Mouse (Mus musculus) limb, embryonic 13.5 days (tissue): ENCODE measurements around the gene Azgp1. TPM values are rescaled to one million over a fixed set of nuclear protein-coding genes. Genes with fewer than 3 reads are reported as not detected.

Experiments
- polyA plus RNA-seq: library from polyadenylated mRNA; unstranded; fragments of >200 nt; fragmentation: Nextera tagmentation; extraction: Ambion mirVana; gene quantifications from 2 replicates; pipeline ENCODE4 v1.2.1, GENCODE M21; 2015

Azgp1 gene
- polyA plus RNA-seq, 1 experiment from 2014 or later: not detected

Other genes starting within 250 kb of the Azgp1 start
- 2.9 and 4.0 TPM in 2 replicates for gene Nyap1, start 239.9 kb upstream of the Azgp1 start, polyA plus RNA-seq
- 128 and 134 TPM in 2 replicates for gene Tsc22d4, start 235.8 kb upstream of the Azgp1 start, polyA plus RNA-seq
- gene Ppp1r35, start 202.7 kb upstream of the Azgp1 start, polyA plus RNA-seq: 26.5 and 27.2 TPM in 2 replicates
- 11.7 and 11.8 TPM in 2 replicates for gene Mepce, start 193.9 kb upstream of the Azgp1 start, polyA plus RNA-seq
- 35.3 and 36.0 TPM in 2 replicates for gene Zcwpw1, start 193.7 kb upstream of the Azgp1 start, polyA plus RNA-seq
- 0.20 and 0.40 TPM in 2 replicates for gene Pilra, start 145.2 kb upstream of the Azgp1 start, polyA plus RNA-seq
- 0.41 TPM in 1 of 2 replicates, not detected in the other for gene Pilrb1, start 123.4 kb upstream of the Azgp1 start, polyA plus RNA-seq
- 0.19 TPM in 1 of 2 replicates, not detected in the other for gene Pilrb2, start 109.7 kb upstream of the Azgp1 start, polyA plus RNA-seq
- not detected in 2 replicates for gene Cyp3a13, start 59.9 kb upstream of the Azgp1 start, polyA plus RNA-seq
- 0.48 and 0.80 TPM in 2 replicates for gene Gjc3, start 18.4 kb upstream of the Azgp1 start, polyA plus RNA-seq
- not detected in 2 replicates for gene Smok3a, start 39.7 kb downstream of the Azgp1 start, polyA plus RNA-seq
- gene Smok3b, start 39.9 kb downstream of the Azgp1 start, polyA plus RNA-seq: not detected in 2 replicates
- gene Smok3c, start 71.7 kb downstream of the Azgp1 start, polyA plus RNA-seq: not detected in 2 replicates
- gene Zkscan1, start 103.6 kb downstream of the Azgp1 start, polyA plus RNA-seq: 20.1 and 22.4 TPM in 2 replicates
- 76.5 and 77.3 TPM in 2 replicates for gene Zscan21, start 135.4 kb downstream of the Azgp1 start, polyA plus RNA-seq
- gene Zfp113, start 174.2 kb downstream of the Azgp1 start, polyA plus RNA-seq: 20.3 and 23.8 TPM in 2 replicates
- 362 and 367 TPM in 2 replicates for gene Cops6, start 179.6 kb downstream of the Azgp1 start, polyA plus RNA-seq
- gene Ap4m1, start 190.5 kb downstream of the Azgp1 start, polyA plus RNA-seq: 32.2 and 35.8 TPM in 2 replicates
- gene Mcm7, start 190.9 kb downstream of the Azgp1 start, polyA plus RNA-seq: 208 and 210 TPM in 2 replicates
- 99.2 and 106 TPM in 2 replicates for gene Taf6, start 205.9 kb downstream of the Azgp1 start, polyA plus RNA-seq
- 73.0 and 73.8 TPM in 2 replicates for gene Cnpy4, start 206.0 kb downstream of the Azgp1 start, polyA plus RNA-seq
- gene Mblac1, start 212.8 kb downstream of the Azgp1 start, polyA plus RNA-seq: 10.5 and 11.3 TPM in 2 replicates
- not detected in 2 replicates for gene Nxpe5, start 244.4 kb downstream of the Azgp1 start, polyA plus RNA-seq